Mouse (Mus musculus): ENCODE data around the gene Acap2. TPM values are rescaled to one million over a fixed set of nuclear protein-coding genes. Genes with fewer than 3 reads are reported as not detected.

Acap2 gene
- polyA plus RNA-seq (2012; ENCODE audit: low replicate concordance), result 3.8 TPM in 2 replicates

DNA sequence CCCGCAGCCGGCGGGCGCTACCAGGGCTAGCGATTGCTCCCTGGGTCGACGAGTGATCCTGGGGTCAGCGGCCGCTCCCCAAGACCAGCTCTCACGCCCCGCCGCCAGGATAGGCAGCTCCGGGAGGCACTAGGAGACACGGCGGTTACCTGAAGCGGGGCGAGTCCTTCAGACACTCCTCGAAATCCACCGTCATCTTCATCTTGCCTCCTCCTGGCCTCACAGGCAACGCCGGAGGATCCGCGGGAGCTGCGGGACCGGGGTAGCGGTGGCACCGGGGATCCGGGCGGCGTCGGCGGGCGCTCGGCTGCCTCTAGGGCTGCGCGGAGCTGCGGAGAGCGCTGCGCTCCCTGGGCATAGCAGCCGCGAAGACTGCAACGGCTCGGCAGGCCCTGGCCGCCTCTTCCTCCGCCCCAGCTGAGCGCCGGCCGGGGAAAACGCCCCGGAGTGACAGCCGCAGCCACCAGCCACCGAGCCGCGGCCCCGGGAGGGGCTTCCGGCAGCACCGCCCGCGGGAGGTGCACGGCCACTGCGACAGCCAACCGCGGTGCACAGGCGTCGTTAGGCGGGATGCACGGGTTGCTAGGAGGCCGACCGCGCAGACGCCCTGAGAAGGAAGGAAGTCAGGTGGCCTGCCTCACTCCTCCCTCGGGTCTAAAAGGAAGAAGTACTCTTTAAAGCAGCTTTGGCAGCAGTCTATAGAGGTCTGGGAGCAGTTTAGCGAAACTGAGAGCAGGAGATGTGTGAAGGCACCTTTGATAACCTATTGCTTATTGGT is at the start of gene Acap2:
TSS of gene Acap2 (minus strand) at position 456 of the 778 bp plus-strand sequence.

GRCm38 (mm10) chr16:31081125-31081664 is 119.8 kb downstream of the Acap2 start, which contains the start of gene Xxylt1:
TSS of gene Xxylt1 (minus strand) at chr16:31081432.

Other genes with a start within 250 kb of the Acap2 start
- gene Xxylt1, start 119.8 kb downstream of the Acap2 start, polyA plus RNA-seq (2012; ENCODE audit: low replicate concordance), result 3.8 and 5.7 TPM in 2 replicates
- 102 and 124 TPM in 2 replicates for gene Ppp1r2, start 74.0 kb upstream of the Acap2 start, polyA plus RNA-seq (2012; ENCODE audit: low replicate concordance)
- 0.08 TPM in 1 of 2 replicates, not detected in the other for gene Apod, start 113.6 kb upstream of the Acap2 start, polyA plus RNA-seq (2012; ENCODE audit: low replicate concordance)
- gene Bdh1, start 221.0 kb upstream of the Acap2 start, polyA plus RNA-seq (2012; ENCODE audit: low replicate concordance), result 19.2 and 26.3 TPM in 2 replicates